8 mouse cellular contexts compared by ENCODE assay signal in genomic region chr5:124016291-124016821, GRCm38 (mm10). TPM values are rescaled to one million over a fixed set of nuclear protein-coding genes. Genes with fewer than 3 reads are reported as not detected.
A peak's percentile ranks its signal among the peaks of the same experiment; 100 is the strongest.
DNase-seq lines count a peak whose midpoint lies in the region; ATAC-seq lines count a peak whose summit lies in the region.

No protein-coding gene starts in this region.

- ATAC-seq in hindbrain, embryonic 13.5 days (ENCODE audit: low FRiP score): no peak
- ATAC-seq in hindbrain, embryonic 12.5 days (ENCODE audit: low FRiP score): no peak
- no peak for ATAC-seq in megakaryocyte, adult 5-6 weeks (ENCODE audit: poor library complexity, severe bottlenecking)
- ATAC-seq in stomach, embryonic 16.5 days (ENCODE audit: insufficient read depth, low FRiP score): peak; percentile 34; the same call in 1 of the 2 replicates

- no peak overlapping the region for H3K9ac ChIP-seq in hindbrain, embryonic 13.5 days
- H3K9ac ChIP-seq in hindbrain, embryonic 12.5 days: no peak overlapping the region
- H3K9ac ChIP-seq in stomach, embryonic 16.5 days (ENCODE audit: low read length): no peak overlapping the region

- no peak overlapping the region for H3K4me3 ChIP-seq in hindbrain, embryonic 13.5 days
- H3K4me3 ChIP-seq in hindbrain, embryonic 12.5 days: no peak overlapping the region
- peak overlapping the region; percentile 89 for H3K4me3 ChIP-seq in megakaryocyte, embryonic 14.5 days (replicated peaks)
- no peak overlapping the region for H3K4me3 ChIP-seq in stomach, embryonic 16.5 days (replicated peaks; ENCODE audit: low read length)

- H3K27ac ChIP-seq in hindbrain, embryonic 13.5 days: peak overlapping the region; percentile 30; the same call in 1 of the 2 replicates
- no peak overlapping the region for H3K27ac ChIP-seq in hindbrain, embryonic 12.5 days
- H3K27ac ChIP-seq in stomach, embryonic 16.5 days (ENCODE audit: low read length): 0 out of 2 replicates have a peak overlapping the region, but pooled peaks have one; percentile 2

- H3K4me2 ChIP-seq in hindbrain, embryonic 13.5 days: no peak overlapping the region
- no peak overlapping the region for H3K4me2 ChIP-seq in hindbrain, embryonic 12.5 days (replicated peaks)
- no peak overlapping the region for H3K4me2 ChIP-seq in stomach, embryonic 16.5 days (ENCODE audit: low read depth, low read length)

- peak; percentile 11 for DNase-seq in adrenal gland, postnatal 10 days
- no peak for DNase-seq in adrenal gland, postnatal 36 days
- DNase-seq in frontal cortex, adult 2 months (ENCODE audit: extremely low spot score in 1 of 2, low spot score in 1 of 2): no peak

- H3K27me3 ChIP-seq in hindbrain, embryonic 13.5 days: no peaks in the 10 kb centered on the region
- H3K27me3 ChIP-seq in hindbrain, embryonic 12.5 days: no peaks in the 10 kb centered on the region
- H3K27me3 ChIP-seq in megakaryocyte, embryonic 14.5 days (replicated peaks): no peaks in the 10 kb centered on the region
- no peaks in the 10 kb centered on the region for H3K27me3 ChIP-seq in stomach, embryonic 16.5 days (ENCODE audit: control insufficient read depth, insufficient read depth, low read length)

- WGBS in hindbrain, embryonic 13.5 days: 91% methylated on average over 7 of the region's 7 CpGs
- WGBS in hindbrain, embryonic 12.5 days: 85% methylated on average over 7 of the region's 7 CpGs
- 66% methylated on average over 7 of the region's 7 CpGs for WGBS in stomach, embryonic 16.5 days

- H3K36me3 ChIP-seq in hindbrain, embryonic 13.5 days: peaks cover 5% of the 10 kb centered on the region
- peaks cover 4% of the 10 kb centered on the region; the same call in 1 of the 2 replicates for H3K36me3 ChIP-seq in hindbrain, embryonic 12.5 days
- peaks cover 81% of the 10 kb centered on the region for H3K36me3 ChIP-seq in megakaryocyte, embryonic 14.5 days (replicated peaks; ENCODE audit: low read length)
- no peaks in the 10 kb centered on the region for H3K36me3 ChIP-seq in stomach, embryonic 16.5 days (ENCODE audit: control insufficient read depth, insufficient read depth, low read length)

- no peaks in the 10 kb centered on the region for H3K9me3 ChIP-seq in hindbrain, embryonic 13.5 days
- no peaks in the 10 kb centered on the region for H3K9me3 ChIP-seq in hindbrain, embryonic 12.5 days (replicated peaks)
- H3K9me3 ChIP-seq in megakaryocyte, embryonic 14.5 days: no peaks in the 10 kb centered on the region
- no peaks in the 10 kb centered on the region for H3K9me3 ChIP-seq in stomach, embryonic 16.5 days (replicated peaks; ENCODE audit: control insufficient read depth, low read length)

- peaks cover 90% of the 10 kb centered on the region for H3K4me1 ChIP-seq in hindbrain, embryonic 13.5 days (replicated peaks)
- peaks cover 92% of the 10 kb centered on the region for H3K4me1 ChIP-seq in hindbrain, embryonic 12.5 days
- H3K4me1 ChIP-seq in megakaryocyte, embryonic 14.5 days: peaks cover 100% of the 10 kb centered on the region
- peaks cover 71% of the 10 kb centered on the region for H3K4me1 ChIP-seq in stomach, embryonic 16.5 days (ENCODE audit: control insufficient read depth, insufficient read depth, low read length)

RNA-seq across cellular contexts. Expression of gene Vps37b, which starts 15.7 kb away (rescaled TPM):
- total RNA-seq in adrenal gland, postnatal 10 days (2021): 10 to 100 TPM; 41.1 to 58.1 TPM
- 100 to 1,000 TPM in 1 of 2 experiments, 10 to 100 TPM in 1; 93.1 to 188 TPM for total RNA-seq in adrenal gland, postnatal 36 days (2021)
- 79.3 and 84.7 TPM in 2 replicates for polyA plus RNA-seq in hindbrain, embryonic 13.5 days (2015; fragmentation: Nextera tagmentation; extraction: Ambion mirVana)
- polyA plus RNA-seq in hindbrain, embryonic 12.5 days (2016; fragmentation: Nextera tagmentation; extraction: Ambion mirVana): 70.8 and 78.6 TPM in 2 replicates
- 437 and 1,468 TPM in 2 replicates for polyA plus RNA-seq in megakaryocyte, embryonic 14.5 days (2012; ENCODE audit: insufficient read depth, low replicate concordance)
- total RNA-seq in megakaryocyte, adult 5-6 weeks (2015): 28.9 and 29.2 TPM in 2 replicates
- total RNA-seq in megakaryocyte, adult 5-6 weeks (2017): 29.1 and 29.9 TPM in 2 replicates
- polyA plus RNA-seq in stomach, embryonic 16.5 days (2015; fragmentation: Nextera tagmentation; extraction: Ambion mirVana): 39.6 and 44.4 TPM in 2 replicates
- 46.3 and 53.0 TPM in 2 replicates for polyA plus RNA-seq in frontal cortex, adult 2 months (2012; rRNA removed)

RNA-seq across cellular contexts. Expression of gene Hip1r, which starts 42.9 kb away (rescaled TPM):
- total RNA-seq in adrenal gland, postnatal 10 days (2021): 10 to 100 TPM; 18.2 to 22.5 TPM
- total RNA-seq in adrenal gland, postnatal 36 days (2021): 10 to 100 TPM; 15.1 to 18.4 TPM
- polyA plus RNA-seq in hindbrain, embryonic 13.5 days (2015; fragmentation: Nextera tagmentation; extraction: Ambion mirVana): 21.4 and 25.5 TPM in 2 replicates
- polyA plus RNA-seq in hindbrain, embryonic 12.5 days (2016; fragmentation: Nextera tagmentation; extraction: Ambion mirVana): 14.4 and 20.4 TPM in 2 replicates
- 5.4 and 11.0 TPM in 2 replicates for polyA plus RNA-seq in megakaryocyte, embryonic 14.5 days (2012; ENCODE audit: insufficient read depth, low replicate concordance)
- total RNA-seq in megakaryocyte, adult 5-6 weeks (2015): 6.0 and 6.6 TPM in 2 replicates
- total RNA-seq in megakaryocyte, adult 5-6 weeks (2017): 12.1 and 13.0 TPM in 2 replicates
- polyA plus RNA-seq in stomach, embryonic 16.5 days (2015; fragmentation: Nextera tagmentation; extraction: Ambion mirVana): 31.2 and 35.2 TPM in 2 replicates
- polyA plus RNA-seq in frontal cortex, adult 2 months (2012; rRNA removed): 40.3 and 41.5 TPM in 2 replicates
